Mouse (Mus musculus) CH12.LX (cell line): ENCODE results near the gene Grid1. TPM values are rescaled to one million over a fixed set of nuclear protein-coding genes. Genes with fewer than 3 reads are reported as not detected.

Experiments used
- DNase-seq: peaks from one replicate; pipeline ENCODE4 v3.0.0-alpha.2; 2013; ENCODE audit errors: extremely low read depth
- H3K27ac ChIP-seq: 2 replicates; pipeline ENCODE4 v1.5.1; 2012; ENCODE audit warnings: low read depth, mild to moderate bottlenecking, control low read depth, moderate library complexity; ENCODE audit not compliant: insufficient read depth
- H3K27me3 ChIP-seq: replicated peaks from 2 replicates; pipeline ENCODE3; 2012; ENCODE audit warnings: inconsistent platforms
- H3K36me3 ChIP-seq, 2 experiments: replicated peaks in 1 of 2; 2 replicates each; pipeline versions ENCODE3 to v1.6.1; 2012; ENCODE audit warnings: inconsistent platforms in 1 of 2, low read length in 1 of 2, mild to moderate bottlenecking in 1 of 2, mixed read lengths in 1 of 2, moderate library complexity in 1 of 2; ENCODE audit not compliant: control insufficient read depth in 1 of 2, insufficient read depth in 1 of 2
- H3K4me1 ChIP-seq, 2 experiments: 2 replicates each; pipeline ENCODE4 v1.6.1; 2012; ENCODE audit warnings: inconsistent platforms in 1 of 2, moderate library complexity in 1 of 2; ENCODE audit not compliant: insufficient read depth in 2 of 2, control insufficient read depth in 1 of 2
- H3K4me2 ChIP-seq: 2 replicates; pipeline ENCODE4 v1.6.1; 2012; ENCODE audit warnings: low read depth, mild to moderate bottlenecking, control low read depth; ENCODE audit not compliant: poor library complexity, insufficient read depth, severe bottlenecking
- H3K4me3 ChIP-seq, 3 experiments: fragments of 150-350 bp in 1 of 3; sonication (generic) in 1 of 3; replicated peaks in 1 of 3; 2 replicates each; pipeline versions ENCODE3 to v1.5.1; 2011 to 2012; ENCODE audit warnings: low read depth in 2 of 3, low read length in 2 of 3, mild to moderate bottlenecking in 2 of 3, moderate library complexity in 2 of 3, control low read depth in 1 of 3, improper control_type of control experiment in 1 of 3, inconsistent platforms in 1 of 3, mixed read lengths in 1 of 3; ENCODE audit not compliant: poor library complexity in 1 of 3
- H3K79me2 ChIP-seq: replicated peaks from 2 replicates; pipeline ENCODE4 v1.6.1; 2012; ENCODE audit warnings: mild to moderate bottlenecking, moderate library complexity; ENCODE audit not compliant: control insufficient read depth, poor library complexity, insufficient read depth, severe bottlenecking; ENCODE audit errors: extremely low read depth
- H3K9ac ChIP-seq: 2 replicates; pipeline ENCODE4 v1.6.1; 2012; ENCODE audit warnings: low read depth, mild to moderate bottlenecking, control low read depth, moderate library complexity; ENCODE audit not compliant: insufficient read depth
- H3K9me3 ChIP-seq: replicated peaks from 2 replicates; pipeline ENCODE3; 2012; ENCODE audit warnings: low read length, inconsistent platforms, mixed read lengths
- CHD2 ChIP-seq: IDR thresholded peaks from 2 replicates; pipeline ENCODE4 v1.6.1; 2011; ENCODE audit warnings: low read length, improper control_type of control experiment
- E2F4 ChIP-seq: IDR thresholded peaks from 2 replicates; pipeline ENCODE4 v1.6.1; 2011; ENCODE audit warnings: low read depth, low read length, improper control_type of control experiment; ENCODE audit not compliant: insufficient replicate concordance
- ELF1 ChIP-seq: IDR thresholded peaks from 2 replicates; pipeline ENCODE4 v1.6.1; 2014; ENCODE audit warnings: low read depth, mild to moderate bottlenecking, inconsistent platforms, low read length, improper control_type of control experiment
- EP300 ChIP-seq: IDR thresholded peaks from 2 replicates; pipeline ENCODE4 v1.6.1; 2011; ENCODE audit warnings: low read length, improper control_type of control experiment
- ETS1 ChIP-seq: conservative IDR thresholded peaks from 2 replicates; pipeline ENCODE4 v1.6.1; 2012; ENCODE audit warnings: low read depth, mild to moderate bottlenecking, inconsistent platforms, low read length, improper control_type of control experiment, moderate library complexity
- JUN ChIP-seq: IDR thresholded peaks from 2 replicates; pipeline ENCODE4 v1.6.1; 2011; ENCODE audit warnings: low read depth, mild to moderate bottlenecking, low read length, improper control_type of control experiment, moderate library complexity; ENCODE audit not compliant: insufficient read depth
- MAZ ChIP-seq: IDR thresholded peaks from 2 replicates; pipeline ENCODE4 v1.6.1; 2012; ENCODE audit warnings: low read depth, mild to moderate bottlenecking, inconsistent platforms, low read length, improper control_type of control experiment, moderate library complexity
- MXI1 ChIP-seq: IDR thresholded peaks from 2 replicates; pipeline ENCODE4 v1.6.1; 2011; ENCODE audit warnings: mild to moderate bottlenecking, low read depth, low read length, improper control_type of control experiment
- NELFE ChIP-seq: IDR thresholded peaks from 2 replicates; pipeline ENCODE4 v1.6.1; 2011; ENCODE audit warnings: low read depth, low read length, improper control_type of control experiment
- PAX5 ChIP-seq: IDR thresholded peaks from 2 replicates; pipeline ENCODE4 v1.6.1; 2012; ENCODE audit warnings: low read length, inconsistent platforms, mixed read lengths
- POLR2A ChIP-seq: IDR thresholded peaks from 2 replicates; pipeline ENCODE4 v1.6.1; 2011; ENCODE audit warnings: low read depth, mild to moderate bottlenecking, improper control_type of control experiment, low read length
- TBP ChIP-seq: conservative IDR thresholded peaks from 2 replicates; pipeline ENCODE4 v1.6.1; 2011; ENCODE audit warnings: low read depth, low read length, improper control_type of control experiment
- UBTF ChIP-seq: IDR thresholded peaks from 2 replicates; pipeline ENCODE4 v1.6.1; 2012; ENCODE audit warnings: low read depth, mild to moderate bottlenecking, inconsistent platforms, low read length, improper control_type of control experiment, moderate library complexity
- USF1 ChIP-seq: IDR thresholded peaks from 2 replicates; pipeline ENCODE4 v1.6.1; 2014; ENCODE audit warnings: low read depth, mild to moderate bottlenecking, inconsistent platforms, low read length, improper control_type of control experiment
- ZC3H11A ChIP-seq: IDR thresholded peaks from 2 replicates; pipeline ENCODE4 v1.6.1; 2012; ENCODE audit warnings: low read depth, mild to moderate bottlenecking, inconsistent platforms, low read length, improper control_type of control experiment
- ZMIZ1 ChIP-seq: IDR thresholded peaks from 2 replicates; pipeline ENCODE4 v1.6.1; 2012; ENCODE audit warnings: low read depth, mild to moderate bottlenecking, inconsistent platforms, low read length, improper control_type of control experiment
- dilution Hi-C: fragments of 300-500 bp; cut with MboI; formaldehyde crosslinking; loops from 2 replicates; pipeline ENCODE4 v1.14.3; 2020; ENCODE audit warnings: low sequenced_read_pairs; ENCODE audit not compliant: extremely low pct_unique_long_range_greater_than_20kb, extremely low pct_ligation_motif_present
- in situ Hi-C: fragments of 300-500 bp; cut with MboI; formaldehyde crosslinking; loops from 3 replicates; pipeline ENCODE4 v1.14.3; 2019; ENCODE audit warnings: low sequenced_read_pairs, low pct_ligation_motif_present, low pct_unique_long_range_greater_than_20kb, mixed read lengths
- polyA plus RNA-seq: library from polyadenylated mRNA; unstranded; fragments of >175 nt; gene quantifications from 2 replicates; pipeline ENCODE4 v1.2.1, GENCODE M21; 2012; ENCODE audit warnings: low read depth; ENCODE audit not compliant: insufficient read length
- total RNA-seq, 2 experiments: library from RNA; depleted of rRNA; stranded (reverse); fragments of 300-350 nt in 1 of 2; fragments of >200 nt in 1 of 2; gene quantifications; 2 replicates each; pipeline ENCODE4 v1.2.3; 2012 to 2014

Grid1 gene
- total and polyA plus RNA-seq, 3 experiments: not detected

- H3K79me2 ChIP-seq: no peaks in the 10 kb centered on the region
- H3K27ac ChIP-seq: no peak overlapping the region
- H3K4me1 ChIP-seq: no peaks in the 10 kb centered on the region
- no peaks in the 10 kb centered on the region for H3K36me3 ChIP-seq
- H3K4me3 ChIP-seq: no peak overlapping the region
- in situ Hi-C loops (no loop called here), dilution Hi-C loops (no loop called here)
- H3K9ac ChIP-seq: no peak overlapping the region
- no peaks in the 10 kb centered on the region for H3K9me3 ChIP-seq
- no peak for DNase-seq
- H3K4me2 ChIP-seq: no peak overlapping the region
- no peak for TF ChIP-seq EP300
- TF ChIP-seq E2F4: no peak
- TF ChIP-seq CHD2: no peak
- peaks cover 62% of the 10 kb centered on the region for H3K27me3 ChIP-seq
Observed at GRCm38 (mm10) chr14:35227581-35227980, 407.7 kb downstream of the Grid1 start.

GRCm38 (mm10) chr14:35231384-35231783, 411.5 kb downstream of the Grid1 start:
- no peaks in the 10 kb centered on the region for H3K79me2 ChIP-seq
- H3K4me3 ChIP-seq: no peak overlapping the region
- in situ Hi-C loops: no loop called here
- no peak overlapping the region for H3K4me2 ChIP-seq
- H3K4me1 ChIP-seq: no peaks in the 10 kb centered on the region
- no peak overlapping the region for H3K9ac ChIP-seq
- TF ChIP-seq JUN (no peak), POLR2A (no peak), MAZ (no peak), ELF1 (no peak), TBP (no peak), PAX5 (no peak), MXI1 (no peak), NELFE (no peak)
- H3K9me3 ChIP-seq: no peaks in the 10 kb centered on the region
- DNase-seq: no peak
- H3K36me3 ChIP-seq: no peaks in the 10 kb centered on the region
- peaks cover 47% of the 10 kb centered on the region for H3K27me3 ChIP-seq
- no peak overlapping the region for H3K27ac ChIP-seq
- dilution Hi-C loops: no loop called here

GRCm38 (mm10) chr14:35242882-35243281, 423.0 kb downstream of the Grid1 start:
- Histone ChIP-seq H3K4me2 (no peak overlapping the region), H3K27me3 (peaks cover 59% of the 10 kb centered on the region), H3K4me3 (no peak overlapping the region), H3K4me1 (no peaks in the 10 kb centered on the region), H3K9me3 (no peaks in the 10 kb centered on the region), H3K27ac (no peak overlapping the region), H3K79me2 (no peaks in the 10 kb centered on the region), H3K36me3 (no peaks in the 10 kb centered on the region), H3K9ac (no peak overlapping the region)
- in situ Hi-C loops: no loop called here
- DNase-seq: no peak
- dilution Hi-C loops: no loop called here
- no peak for TF ChIP-seq NELFE
- TF ChIP-seq CHD2: no peak
- no peak for TF ChIP-seq UBTF
- TF ChIP-seq USF1: no peak
- no peak for TF ChIP-seq ZMIZ1
- no peak for TF ChIP-seq ZC3H11A
- TF ChIP-seq ETS1: no peak
- no peak for TF ChIP-seq PAX5
